Mouse (Mus musculus) MN1 (cell line): ENCODE data around the gene Tfap2b.

Experiments
- DNase-seq: peaks from one replicate; pipeline ENCODE4 v3.0.0-alpha.2; 2016; ENCODE audit warnings: low spot score

The Tfap2b gene

GRCm38 (mm10) chr1:19208641-19209358, at the start of gene Tfap2b:
Tfap2b (plus strand) TSS chr1:19208914.
- no peak for DNase-seq

DNA sequence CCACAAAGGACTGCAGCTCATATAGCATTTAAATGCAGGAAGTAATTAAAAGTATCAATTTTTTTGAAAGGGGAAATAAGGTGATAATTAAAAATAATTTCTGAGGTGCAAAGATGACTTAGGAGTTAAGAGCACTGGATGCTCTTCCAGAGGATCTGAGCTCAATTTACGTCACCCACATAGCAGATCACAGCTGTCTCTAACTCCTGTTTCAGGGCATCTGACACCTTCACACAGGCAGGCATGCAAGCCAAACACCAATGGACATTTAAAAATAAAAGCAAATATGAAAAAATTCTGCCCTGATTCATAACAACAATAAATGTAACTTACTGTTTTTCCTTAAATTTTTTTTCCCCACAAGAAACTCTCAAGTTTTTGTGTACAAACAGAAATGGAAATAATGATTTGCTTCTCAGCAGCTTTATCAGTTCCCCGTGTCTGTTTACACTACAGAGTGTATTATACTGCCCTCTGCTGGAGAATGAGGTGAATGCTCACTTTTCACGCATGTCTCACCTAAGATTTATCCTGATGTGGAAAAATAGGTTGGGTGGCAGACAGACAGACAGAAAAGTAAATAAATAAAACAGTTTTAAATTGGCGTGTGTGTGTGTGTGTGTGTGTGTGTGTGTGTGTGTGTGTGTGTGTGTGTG, 29.8 kb upstream of the Tfap2b start:
- DNase-seq, result peak; percentile 77

DNA sequence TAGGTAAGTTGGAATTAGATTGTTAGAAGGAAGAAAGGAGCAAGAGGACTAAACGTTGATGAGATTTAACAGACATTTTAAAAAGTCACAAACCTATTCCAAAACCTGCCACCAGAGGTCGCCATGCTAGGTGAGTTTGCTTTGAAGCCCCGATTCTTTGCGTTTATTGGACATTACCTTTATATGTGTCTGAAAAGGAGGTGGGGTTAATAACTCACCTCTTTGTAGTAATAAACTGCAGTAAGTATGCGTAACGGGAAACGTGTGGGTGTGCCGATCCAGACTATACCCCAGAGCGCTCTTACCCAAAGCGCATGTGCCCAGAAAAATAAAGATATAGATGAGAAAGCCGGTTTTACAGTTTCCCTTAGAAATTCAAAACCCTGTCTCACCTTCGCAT, 3.1 kb upstream of the Tfap2b start:
- peak; percentile 49 for DNase-seq

DNA sequence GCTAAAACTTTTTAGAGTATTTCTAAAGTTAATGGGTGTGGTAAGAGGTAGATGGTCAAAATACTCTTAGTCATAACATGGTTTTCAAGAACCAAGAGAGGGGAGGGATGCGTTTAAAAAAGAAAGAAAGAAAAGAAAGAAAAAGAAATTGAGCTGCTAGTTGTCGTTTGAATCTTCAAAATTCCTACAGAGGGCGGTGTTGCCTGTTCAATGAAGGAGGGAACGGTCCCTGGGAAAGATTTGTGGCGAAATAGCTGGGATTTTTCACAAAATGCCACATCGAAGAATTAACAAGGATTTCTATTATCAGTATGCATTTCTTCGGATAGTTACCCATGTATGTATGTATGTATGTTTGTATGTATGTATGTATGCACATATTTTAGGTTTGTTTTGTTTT, 2.5 kb upstream of the Tfap2b start:
- peak; percentile 53 for DNase-seq

GRCm38 (mm10) chr1:19207611-19208010, 1.1 kb upstream of the Tfap2b start:
- no peak for DNase-seq

GRCm38 (mm10) chr1:19209359-19209745, 638 bp downstream of the Tfap2b start:
- no peak for DNase-seq

- DNase-seq, result no peak
Observed at GRCm38 (mm10) chr1:19209776-19210175, 1.1 kb downstream of the Tfap2b start.

- DNase-seq, result no peak
Observed at GRCm38 (mm10) chr1:19210215-19211032, 1.7 kb downstream of the Tfap2b start.

DNA sequence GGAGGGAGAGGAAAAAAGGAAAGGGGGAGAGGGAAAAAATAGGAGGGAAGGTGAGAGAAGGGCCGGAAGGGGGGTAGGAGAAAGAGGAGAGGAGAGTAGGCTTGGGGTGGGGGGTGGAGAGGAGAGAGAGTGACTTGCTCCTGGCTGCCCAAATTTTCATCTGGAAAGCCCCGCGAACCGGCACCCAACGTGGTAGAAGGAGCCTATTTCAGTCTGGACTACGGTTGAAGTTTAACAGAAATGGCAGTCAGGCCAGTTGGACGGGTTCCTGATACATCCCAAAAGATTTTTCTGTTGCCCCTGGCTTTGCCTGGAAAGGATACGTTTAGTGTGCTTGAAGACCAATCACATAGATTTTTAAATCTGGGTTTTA, 2.3 kb downstream of the Tfap2b start:
- no peak for DNase-seq

DNA sequence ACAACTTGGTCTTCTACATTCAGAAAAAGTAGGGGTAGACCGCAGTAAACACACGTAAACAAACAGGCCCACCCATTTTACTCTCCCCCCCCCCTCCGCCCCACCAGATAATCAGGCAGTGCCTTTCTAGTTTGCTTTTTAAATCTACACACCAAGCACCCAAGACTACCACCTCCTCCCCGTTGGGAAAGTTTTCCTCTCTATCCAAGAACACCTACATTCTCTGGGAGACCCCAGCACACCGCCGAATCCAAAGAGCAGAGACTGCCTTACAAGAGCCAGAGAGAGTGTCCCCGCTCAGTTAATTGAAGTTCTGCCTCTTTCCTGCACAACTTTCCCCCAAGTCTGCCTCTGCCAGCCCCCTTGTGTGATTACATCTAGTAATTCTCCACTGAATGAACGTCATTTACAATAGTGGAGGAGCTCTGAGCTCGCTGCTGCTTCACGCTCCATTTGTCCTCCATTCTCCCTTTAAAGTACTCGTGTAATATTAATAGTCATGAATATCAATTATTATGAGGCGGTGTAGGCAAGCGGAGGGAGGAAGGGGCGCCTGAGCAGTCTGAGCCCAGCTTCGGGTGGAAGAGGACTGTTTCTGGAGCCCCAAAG, 2.9 kb downstream of the Tfap2b start:
- DNase-seq, result no peak

GRCm38 (mm10) chr1:19212691-19213090, 4.0 kb downstream of the Tfap2b start:
- DNase-seq, result no peak

DNA sequence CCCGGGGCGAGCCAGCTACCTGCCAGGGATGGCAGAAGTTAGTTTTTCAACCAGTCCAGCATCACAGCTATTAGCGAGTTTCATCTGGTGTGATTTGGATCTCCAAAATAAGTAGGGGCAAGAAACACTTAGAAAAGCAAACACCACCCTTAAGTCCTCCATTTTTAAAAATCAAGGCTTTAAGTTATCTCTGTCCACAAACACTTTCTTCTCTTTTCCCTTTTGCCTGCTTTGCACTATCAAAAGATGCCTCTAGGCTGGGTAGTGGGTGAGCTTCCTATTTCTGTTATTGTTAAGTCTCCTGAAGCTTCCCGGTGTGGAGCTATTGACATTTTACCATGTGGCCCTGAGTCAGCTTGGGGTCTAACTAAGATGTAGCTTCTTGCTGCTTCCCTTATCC, 4.5 kb downstream of the Tfap2b start:
- DNase-seq, result no peak

GRCm38 (mm10) chr1:19213851-19214395, 5.2 kb downstream of the Tfap2b start:
- DNase-seq, result no peak

DNA sequence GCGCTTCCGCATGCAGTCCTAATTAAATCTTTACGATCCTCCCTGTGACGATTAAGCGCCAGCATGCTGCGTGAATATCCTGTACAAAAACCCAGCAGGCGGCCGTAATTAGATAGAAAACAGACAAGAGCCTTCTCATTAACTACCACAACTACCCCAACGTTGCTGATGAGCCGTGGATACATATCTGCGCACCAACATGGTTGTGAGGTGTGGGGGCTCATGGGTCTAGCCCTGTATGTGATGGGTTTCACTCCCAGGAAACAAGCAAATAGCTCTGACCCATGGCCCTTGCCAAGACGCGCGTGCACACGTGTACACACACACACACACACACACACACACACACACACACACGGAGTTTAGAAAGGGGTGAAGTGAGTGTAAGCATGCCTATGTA, 8.7 kb downstream of the Tfap2b start:
- no peak for DNase-seq

DNA sequence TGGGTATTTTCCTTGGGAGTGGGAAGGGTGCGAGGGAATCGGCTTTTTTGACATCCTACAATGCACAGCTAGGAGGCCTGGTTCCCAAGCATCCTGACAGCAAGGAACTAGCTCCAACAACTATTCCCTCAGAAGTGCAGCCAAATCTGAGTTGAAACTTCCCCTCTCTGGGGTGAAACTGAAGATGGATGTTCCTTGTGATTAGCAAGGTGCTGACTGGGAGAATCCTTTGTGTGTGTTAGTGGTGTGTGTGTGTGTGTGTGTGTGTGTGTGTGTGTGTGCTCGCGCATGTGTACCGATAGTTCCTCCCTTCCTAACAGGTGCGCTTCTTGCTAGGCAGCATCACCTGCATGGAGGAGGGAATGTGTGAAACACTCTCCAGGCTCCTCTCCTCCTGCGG, 9.5 kb downstream of the Tfap2b start:
- DNase-seq, result no peak

DNA sequence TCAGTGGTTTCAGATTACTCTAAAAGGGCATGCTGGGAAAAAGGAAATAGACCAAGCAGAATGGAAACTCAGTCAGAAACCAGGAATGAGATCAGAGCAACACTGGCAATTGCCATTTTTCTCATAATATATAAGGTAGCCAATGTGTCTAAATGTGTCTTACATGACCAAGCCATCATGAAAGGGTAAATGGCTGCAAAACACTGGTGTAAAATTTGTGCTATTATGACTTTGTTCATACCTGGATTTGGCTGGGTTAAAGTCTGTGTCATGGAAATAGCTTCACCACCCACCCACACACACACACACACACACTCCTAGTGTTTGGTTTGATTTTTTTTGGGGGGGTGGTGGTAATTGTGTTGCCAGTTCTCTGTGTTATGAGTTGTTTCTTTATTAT, 10.7 kb downstream of the Tfap2b start:
- DNase-seq, result no peak

GRCm38 (mm10) chr1:19220564-19220963, 11.8 kb downstream of the Tfap2b start:
- no peak for DNase-seq

- DNase-seq, result no peak
Observed at GRCm38 (mm10) chr1:19221601-19222000, 12.9 kb downstream of the Tfap2b start.

- DNase-seq, result no peak
Observed at GRCm38 (mm10) chr1:19226699-19227098, 18.0 kb downstream of the Tfap2b start.

GRCm38 (mm10) chr1:19230926-19231573, 22.3 kb downstream of the Tfap2b start:
- peak; percentile 31 for DNase-seq

DNA sequence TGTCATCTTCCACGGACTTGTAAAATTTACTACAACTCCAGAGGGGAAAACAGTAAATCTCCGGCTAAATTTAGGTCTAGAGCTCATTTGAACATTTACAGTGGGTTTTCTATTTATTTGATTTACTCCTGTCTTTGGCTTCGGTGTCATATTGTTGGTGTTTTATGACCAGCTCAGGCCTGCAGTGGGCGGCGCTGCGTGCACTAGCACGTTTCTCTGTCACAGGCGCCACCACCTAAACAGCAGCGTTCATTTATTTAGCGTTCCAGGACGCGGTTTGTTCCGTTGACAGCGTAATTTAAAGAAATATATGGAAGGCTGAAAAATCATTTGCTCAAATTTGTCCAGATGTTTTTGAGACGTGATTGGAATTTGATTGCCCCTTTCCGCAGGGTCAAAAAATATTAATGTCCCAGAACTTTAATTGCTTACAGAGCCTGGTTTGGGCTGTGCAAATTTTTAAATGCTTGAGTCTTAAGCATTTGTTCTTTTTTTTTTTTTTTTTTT, 22.9 kb downstream of the Tfap2b start:
- DNase-seq, result peak; percentile 16

DNA sequence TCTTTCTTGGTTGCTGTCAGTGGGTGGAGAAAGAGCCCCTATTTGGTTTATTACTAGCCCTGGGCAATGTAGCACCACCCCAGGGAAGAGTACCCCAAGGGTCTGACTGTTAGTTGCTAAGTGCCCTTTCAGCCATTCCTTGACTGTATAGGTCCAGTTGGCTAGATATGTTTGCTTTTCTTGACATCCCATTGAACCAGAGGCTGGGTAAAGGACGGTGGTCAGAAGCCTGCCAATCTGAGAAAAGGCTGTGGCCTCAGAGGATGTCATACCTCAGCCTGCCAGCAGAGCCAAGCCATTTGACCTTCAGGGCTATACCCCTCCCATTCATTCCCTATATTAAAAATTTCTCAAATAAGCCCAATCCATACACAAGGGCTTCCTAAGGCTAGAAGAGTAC, 24.0 kb downstream of the Tfap2b start:
- DNase-seq, result no peak
